Mouse (Mus musculus) ES-E14 (cell line): Measurements from ENCODE around the gene Chpf2. TPM values are rescaled to one million over a fixed set of nuclear protein-coding genes. Genes with fewer than 3 reads are reported as not detected.

Source experiments
- DNase-seq: peaks from one replicate; pipeline ENCODE4 v3.0.0-alpha.2; 2013; ENCODE audit warnings: low read depth, low spot score
- H3K27ac ChIP-seq: 2 replicates; pipeline ENCODE4 v1.5.1; 2012; ENCODE audit warnings: low read depth, mild to moderate bottlenecking, low read length, moderate library complexity, mixed read lengths; ENCODE audit not compliant: poor library complexity, insufficient read depth, severe bottlenecking
- H3K36me3 ChIP-seq: 2 replicates; pipeline ENCODE4 v1.6.1; 2012; ENCODE audit warnings: mild to moderate bottlenecking, low read length, moderate library complexity, mixed read lengths; ENCODE audit not compliant: control insufficient read depth, poor library complexity, insufficient read depth, severe bottlenecking
- H3K4me1 ChIP-seq, 2 experiments: fragments of 150-350 bp in 1 of 2; sonication (generic) in 1 of 2; 2 replicates each; pipeline ENCODE4 v1.6.1; 2012; ENCODE audit warnings: low read length in 2 of 2, mild to moderate bottlenecking in 1 of 2, mixed read lengths in 1 of 2; ENCODE audit not compliant: control insufficient read depth in 2 of 2, insufficient read depth in 2 of 2, poor library complexity in 1 of 2
- H3K4me3 ChIP-seq, 2 experiments: fragments of 150-350 bp in 1 of 2; sonication (generic) in 1 of 2; 2 replicates each; pipeline ENCODE4 v1.5.1; 2012; ENCODE audit warnings: low read length in 2 of 2, low read depth in 1 of 2, mild to moderate bottlenecking in 1 of 2, mixed read lengths in 1 of 2; ENCODE audit not compliant: insufficient read depth in 1 of 2, poor library complexity in 1 of 2, severe bottlenecking in 1 of 2
- H3K9ac ChIP-seq: 2 replicates; pipeline ENCODE4 v1.6.1; 2012; ENCODE audit warnings: low read depth, mild to moderate bottlenecking, low read length, mixed read lengths; ENCODE audit not compliant: poor library complexity, insufficient read depth, severe bottlenecking
- H3K9me3 ChIP-seq: fragments of 150-350 bp; sonication (generic); 2 replicates; pipeline ENCODE4 v1.6.1; 2012; ENCODE audit warnings: low read depth, mild to moderate bottlenecking, low read length; ENCODE audit not compliant: control insufficient read depth, insufficient read depth
- CHD2 ChIP-seq: IDR thresholded peaks from 2 replicates; pipeline ENCODE4 v1.6.1; 2014; ENCODE audit warnings: mild to moderate bottlenecking, low read depth, low read length, inconsistent platforms
- HCFC1 ChIP-seq: IDR thresholded peaks from 2 replicates; pipeline ENCODE4 v1.6.1; 2012; ENCODE audit warnings: low read length, inconsistent platforms, borderline replicate concordance; ENCODE audit not compliant: insufficient read depth
- MAFK ChIP-seq: IDR thresholded peaks from 2 replicates; pipeline ENCODE4 v1.6.1; 2014; ENCODE audit warnings: mild to moderate bottlenecking, low read depth, low read length, inconsistent platforms; ENCODE audit not compliant: insufficient read depth
- ZC3H11A ChIP-seq: IDR thresholded peaks from 2 replicates; pipeline ENCODE4 v1.6.1; 2012; ENCODE audit warnings: low read depth, mild to moderate bottlenecking, inconsistent platforms, low read length, borderline replicate concordance
- ZNF384 ChIP-seq: IDR thresholded peaks from 2 replicates; pipeline ENCODE4 v1.6.1; 2012; ENCODE audit warnings: low read depth, low read length, inconsistent platforms
- in situ Hi-C, 2 experiments: fragments of 600-800 bp; cut with MboI; formaldehyde crosslinking; loops; one replicate each; pipeline ENCODE4 v1.15.1; 2025; ENCODE audit warnings: low sequenced_read_pairs in 2 of 2, inconsistent platforms in 1 of 2; ENCODE audit not compliant: unreplicated experiment in 2 of 2
- total RNA-seq: library from RNA; depleted of rRNA; stranded (reverse); fragments of 300-350 nt; gene quantifications from 2 replicates; pipeline ENCODE4 v1.2.3, GENCODE M21; 2012

Chpf2 gene
- total RNA-seq, 1 experiment, result 23.7 TPM

DNA sequence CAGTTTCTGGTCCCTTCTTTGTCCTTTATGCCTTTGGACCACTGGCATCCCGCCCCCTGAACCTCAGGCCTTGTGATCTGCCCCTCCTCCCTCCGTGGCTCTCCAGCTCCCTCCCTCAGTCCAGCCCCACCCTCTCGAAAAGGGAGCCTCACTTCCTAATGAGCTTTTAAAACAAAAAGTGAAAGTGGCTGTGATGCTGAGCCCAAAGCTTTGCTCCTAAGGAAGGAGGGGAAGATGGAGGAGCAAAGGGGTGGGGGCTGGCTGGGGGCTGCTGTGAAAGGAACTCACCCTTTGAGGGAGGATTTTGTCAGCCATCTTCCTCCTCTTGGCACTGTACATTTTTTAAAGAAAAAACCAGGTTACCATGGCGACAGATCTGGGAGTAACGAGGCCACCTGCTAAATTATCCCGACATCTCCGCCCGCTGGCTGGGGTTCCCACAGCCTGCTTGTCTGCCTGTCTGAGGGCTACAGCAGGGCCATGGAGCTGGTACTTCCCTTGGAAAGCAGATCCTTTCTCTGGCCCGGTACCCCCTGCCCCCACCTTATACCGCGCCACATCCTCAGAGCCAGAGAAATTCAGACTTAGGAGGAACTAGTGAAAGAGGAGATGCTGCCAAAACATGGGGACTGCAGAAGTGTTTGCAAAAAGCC is 10.1 kb downstream of the Chpf2 start:
- H3K9ac ChIP-seq, result no peak overlapping the region
- H3K27ac ChIP-seq, result no peak overlapping the region
- H3K4me1 ChIP-seq, result peaks cover 4 to 18% of the 10 kb centered on the region in 2 experiments; a peak in 3 of 4 replicates
- in situ Hi-C loops, result no loop called here
- no peak overlapping the region for H3K4me3 ChIP-seq
- H3K36me3 ChIP-seq, result no peaks in the 10 kb centered on the region
- no peaks in the 10 kb centered on the region for H3K9me3 ChIP-seq
- TF ChIP-seq CHD2 (no peak), MAFK (no peak), ZC3H11A (no peak), HCFC1 (no peak), ZNF384 (no peak)
- no peak for DNase-seq

GRCm38 (mm10) chr5:24597221-24597728 is 10.7 kb downstream of the Chpf2 start:
- H3K4me3 ChIP-seq, result no peak overlapping the region

DNA sequence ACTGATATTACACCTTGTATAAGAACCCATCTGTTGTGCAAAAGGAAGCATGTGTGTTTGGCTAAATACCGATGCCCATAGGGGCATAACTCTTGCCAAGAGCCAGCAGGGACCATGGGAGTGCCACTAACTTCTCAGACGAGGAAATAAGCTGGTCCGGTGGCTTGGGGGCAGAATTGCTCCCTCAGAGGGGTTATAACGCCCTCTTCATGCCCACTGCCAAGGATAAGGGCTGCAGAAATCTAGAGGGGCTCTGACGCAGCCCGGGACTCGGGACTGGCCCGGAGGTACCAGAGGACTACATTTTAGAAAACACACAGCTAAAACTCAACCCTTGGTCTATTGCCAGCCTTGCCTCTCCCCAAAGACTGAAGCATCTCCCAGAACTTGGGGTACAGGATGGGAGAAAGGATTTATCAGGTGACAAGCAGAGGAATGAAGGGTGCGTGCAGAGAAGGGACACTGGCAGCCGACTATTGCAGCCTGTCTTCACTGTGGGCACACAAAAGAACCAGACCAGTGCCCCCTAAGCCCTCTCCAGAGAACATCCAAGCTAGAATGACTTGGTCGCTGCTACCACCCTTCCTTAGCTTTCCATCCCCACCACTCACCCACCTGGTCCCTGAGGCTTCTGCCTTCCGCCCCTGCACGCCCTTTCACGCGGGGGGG is 11.5 kb downstream of the Chpf2 start:
- no peak for DNase-seq

More at GRCm38 (mm10) chr5:24597221-24597728, 10.7 kb downstream of the Chpf2 start:
- H3K36me3 ChIP-seq, result no peaks in the 10 kb centered on the region
- DNase-seq, result peak; percentile 82
- no peak overlapping the region for H3K27ac ChIP-seq
- peaks cover 4 to 17% of the 10 kb centered on the region in 2 experiments; a peak in 3 of 4 replicates for H3K4me1 ChIP-seq
- in situ Hi-C loops, result no loop called here
- no peaks in the 10 kb centered on the region for H3K9me3 ChIP-seq
- TF ChIP-seq ZNF384 (peak; percentile 97), HCFC1 (no peak), CHD2 (no peak), MAFK (0 out of 2 replicates have a peak, but pooled peaks have one; percentile 21), ZC3H11A (peak; percentile 58; the same call in 1 of the 2 replicates)
- no peak overlapping the region for H3K9ac ChIP-seq

GRCm38 (mm10) chr5:24598570-24599006 is 12.0 kb downstream of the Chpf2 start:
- no peak for TF ChIP-seq CHD2
- TF ChIP-seq MAFK, result no peak
- no peak for TF ChIP-seq ZNF384
- Histone ChIP-seq H3K9ac (peak overlapping the region; percentile 55), H3K4me1 (peaks cover 4 to 16% of the 10 kb centered on the region in 2 experiments; a peak in 3 of 4 replicates), H3K27ac (no peak overlapping the region), H3K36me3 (no peaks in the 10 kb centered on the region), H3K9me3 (no peaks in the 10 kb centered on the region), H3K4me3 (peak overlapping the region; percentile 60 to 66)
- in situ Hi-C loops, result no loop called here
- no peak for DNase-seq

More for the DNA sequence above, 11.5 kb downstream of the Chpf2 start:
- no peaks in the 10 kb centered on the region for H3K9me3 ChIP-seq
- H3K9ac ChIP-seq, result peak overlapping the region; percentile 55
- peaks cover 4 to 13% of the 10 kb centered on the region in 2 experiments; a peak in 3 of 4 replicates for H3K4me1 ChIP-seq
- H3K4me3 ChIP-seq, result peak overlapping the region; percentile 60 to 66
- H3K36me3 ChIP-seq, result no peaks in the 10 kb centered on the region
- TF ChIP-seq ZNF384 (no peak), ZC3H11A (no peak), CHD2 (no peak), MAFK (no peak), HCFC1 (no peak)
- in situ Hi-C loops, result no loop called here
- no peak overlapping the region for H3K27ac ChIP-seq
